31 mouse cellular contexts compared by ENCODE assay signal in the genomic region with DNA sequence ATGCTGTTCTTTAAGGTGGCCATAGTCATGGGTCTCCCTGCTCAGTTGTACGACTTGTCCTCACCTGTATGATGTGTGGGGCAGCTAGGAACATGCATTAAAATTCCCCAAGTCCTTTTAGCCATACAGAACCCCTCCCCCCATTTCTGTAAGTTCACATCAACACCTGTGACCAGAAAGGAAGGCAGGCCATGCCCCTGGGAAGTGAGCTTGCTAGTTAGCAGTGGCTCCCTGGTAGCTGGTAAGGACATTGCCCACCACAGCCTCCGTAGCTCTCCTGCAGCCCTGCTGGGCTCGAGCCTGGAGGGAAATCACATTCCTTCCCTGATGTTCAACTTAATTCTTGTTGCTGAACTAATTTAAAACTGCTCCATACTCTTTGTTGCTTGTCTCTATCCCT.
"Had no signal": no experiment of that assay in that cellular context is flagged by ENCODE, and none has a peak within 500 bp of the region (broad histone marks: within the 10 kb centered on the region; RNA-seq: fewer than 3 reads in every experiment).

No protein-coding gene starts in this region.

- DNase-seq: left cerebral cortex, postnatal 4 days; liver; liver, embryonic 13.5 days; liver, postnatal 0 days; lung, adult 18-20 months; lung, adult 2 months; lung, embryonic 14.5 days; lung, postnatal 10 days; lung, postnatal 14 days; lung, postnatal 36 days; lung, postnatal 4 days; midbrain, embryonic 14.5 days had no signal

- H3K4me3 ChIP-seq: left cerebral cortex, adult 2 months; limb, embryonic 10.5 days; limb, embryonic 12.5 days; limb, embryonic 13.5 days; limb, embryonic 15.5 days; liver, embryonic 12.5 days; liver, embryonic 13.5 days; liver, embryonic 15.5 days; lung, embryonic 15.5 days; megakaryocyte, embryonic 14.5 days; midbrain, embryonic 12.5 days; midbrain, embryonic 13.5 days; midbrain, embryonic 15.5 days; myocyte; neural tube, embryonic 12.5 days had no signal

- H3K4me2 ChIP-seq: limb, embryonic 12.5 days; limb, embryonic 13.5 days; limb, embryonic 15.5 days; liver, embryonic 11.5 days; liver, embryonic 12.5 days; liver, embryonic 13.5 days; liver, embryonic 15.5 days; lung, embryonic 14.5 days; lung, embryonic 15.5 days; midbrain, embryonic 12.5 days; midbrain, embryonic 13.5 days; midbrain, embryonic 15.5 days; neural tube, embryonic 12.5 days had no signal

- H3K4me1 ChIP-seq: limb, embryonic 12.5 days; limb, embryonic 13.5 days; limb, embryonic 15.5 days; liver, embryonic 12.5 days; liver, embryonic 13.5 days; liver, embryonic 15.5 days; lung, embryonic 15.5 days had no signal

- H3K27me3 ChIP-seq: limb, embryonic 12.5 days; liver, embryonic 12.5 days; liver, embryonic 13.5 days; liver, embryonic 15.5 days; lung, embryonic 15.5 days; megakaryocyte, embryonic 14.5 days; midbrain, embryonic 12.5 days; midbrain, embryonic 13.5 days; midbrain, embryonic 15.5 days; neural tube, embryonic 12.5 days had no signal

- H3K9me3 ChIP-seq: limb, embryonic 10.5 days; limb, embryonic 12.5 days; limb, embryonic 13.5 days; limb, embryonic 15.5 days; liver, embryonic 12.5 days; liver, embryonic 13.5 days; liver, embryonic 15.5 days; lung, embryonic 15.5 days; megakaryocyte, embryonic 14.5 days; midbrain, embryonic 12.5 days; midbrain, embryonic 13.5 days; midbrain, embryonic 15.5 days; neural tube, embryonic 12.5 days had no signal

- H3K9ac ChIP-seq: limb, embryonic 12.5 days; limb, embryonic 13.5 days; limb, embryonic 15.5 days; liver, embryonic 12.5 days; liver, embryonic 13.5 days; liver, embryonic 14.5 days; liver, embryonic 15.5 days; liver, postnatal 0 days; lung, embryonic 14.5 days; lung, embryonic 15.5 days; midbrain, embryonic 12.5 days; midbrain, embryonic 13.5 days; midbrain, embryonic 15.5 days; neural tube, embryonic 12.5 days had no signal

- H3K36me3 ChIP-seq: limb, embryonic 10.5 days; limb, embryonic 12.5 days; limb, embryonic 13.5 days; limb, embryonic 15.5 days; liver, embryonic 12.5 days; liver, embryonic 13.5 days; liver, embryonic 15.5 days; lung, embryonic 15.5 days; midbrain, embryonic 12.5 days; midbrain, embryonic 13.5 days; midbrain, embryonic 15.5 days; neural tube, embryonic 12.5 days had no signal

- H3K27ac ChIP-seq: left cerebral cortex, adult 2 months; limb, embryonic 10.5 days; limb, embryonic 12.5 days; limb, embryonic 13.5 days; limb, embryonic 15.5 days; liver, embryonic 12.5 days; liver, embryonic 13.5 days; liver, embryonic 14.5 days; liver, embryonic 15.5 days; lung, embryonic 15.5 days; macrophage; midbrain, embryonic 12.5 days; midbrain, embryonic 13.5 days; midbrain, embryonic 15.5 days; neural tube, embryonic 12.5 days had no signal

- ATAC-seq: liver, embryonic 12.5 days; liver, postnatal 0 days; lung, postnatal 0 days; midbrain, embryonic 13.5 days; midbrain, embryonic 15.5 days; midbrain, embryonic 16.5 days had no signal
